Mouse (Mus musculus): ENCODE measurements at regions not wholly inside any gene's neighbourhood (a gene's known extent, or its start where the extent isn't known, plus 50 kb on each side); places are given as distances from the start of the nearest gene placed in this dataset.

DNA sequence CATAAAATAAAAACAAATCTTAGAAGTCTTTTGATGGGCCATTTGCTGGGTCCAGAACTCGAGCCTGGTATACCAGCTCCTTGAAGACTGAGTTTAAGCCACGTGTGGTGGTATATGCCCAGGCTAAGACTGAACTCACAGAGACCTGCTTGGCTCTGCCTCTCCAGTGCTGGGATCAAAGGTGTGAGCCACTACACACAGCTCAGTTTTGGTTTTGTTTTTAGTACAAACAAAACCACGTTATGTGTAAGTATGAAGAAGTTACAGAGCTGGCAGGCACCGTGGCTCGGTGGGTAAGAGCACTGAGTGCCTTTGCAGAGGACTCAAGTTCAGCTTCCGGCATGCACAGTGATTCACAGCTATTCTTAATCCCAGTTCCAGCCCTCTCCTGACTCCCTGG, 75.6 kb downstream of the Wdr5 start:
- no peak for DNase-seq (ENCODE audit: low spot score)

DNA sequence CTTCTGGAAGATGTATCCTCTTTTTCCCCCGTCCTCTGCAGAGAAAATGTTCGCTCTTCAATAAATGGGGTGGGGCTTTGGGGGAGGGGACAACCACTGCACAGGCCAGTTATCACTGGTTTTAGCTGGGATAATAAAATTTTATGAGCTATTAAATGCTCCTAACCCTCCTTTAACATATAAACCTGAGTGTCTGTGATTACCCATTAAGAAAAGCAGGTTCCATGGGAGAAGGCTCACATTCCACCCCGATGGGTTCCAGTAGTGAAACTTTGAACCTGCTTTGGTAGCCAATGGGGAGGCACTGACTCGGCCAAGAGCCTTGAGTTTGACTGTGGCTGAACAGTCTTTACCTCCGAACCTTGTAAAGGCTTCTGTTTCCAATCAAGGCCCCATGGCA, 76.7 kb downstream of the Wdr5 start:
- no peak for DNase-seq (ENCODE audit: low spot score)

DNA sequence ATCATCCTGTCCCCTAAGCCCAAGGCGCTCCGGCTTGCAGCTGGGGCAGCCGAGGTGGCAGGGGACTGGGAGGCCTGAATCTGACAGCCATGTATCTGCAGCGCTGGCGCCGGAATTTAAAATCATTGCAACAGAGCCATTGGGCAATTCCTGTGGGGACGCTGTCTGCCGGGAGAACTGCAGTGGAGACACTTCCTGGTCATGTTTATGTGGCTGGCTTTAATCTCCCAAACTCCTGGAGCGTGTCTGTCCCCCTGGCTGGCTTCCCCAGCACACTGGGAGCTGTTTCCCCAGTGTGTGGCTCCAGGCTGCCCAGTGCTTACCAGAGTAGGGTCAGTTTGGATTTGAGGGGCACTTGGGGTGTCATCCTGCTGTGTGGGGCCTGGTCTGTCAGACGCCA, 78.4 kb downstream of the Wdr5 start:
- DNase-seq (ENCODE audit: low spot score), result peak; percentile 65

DNA sequence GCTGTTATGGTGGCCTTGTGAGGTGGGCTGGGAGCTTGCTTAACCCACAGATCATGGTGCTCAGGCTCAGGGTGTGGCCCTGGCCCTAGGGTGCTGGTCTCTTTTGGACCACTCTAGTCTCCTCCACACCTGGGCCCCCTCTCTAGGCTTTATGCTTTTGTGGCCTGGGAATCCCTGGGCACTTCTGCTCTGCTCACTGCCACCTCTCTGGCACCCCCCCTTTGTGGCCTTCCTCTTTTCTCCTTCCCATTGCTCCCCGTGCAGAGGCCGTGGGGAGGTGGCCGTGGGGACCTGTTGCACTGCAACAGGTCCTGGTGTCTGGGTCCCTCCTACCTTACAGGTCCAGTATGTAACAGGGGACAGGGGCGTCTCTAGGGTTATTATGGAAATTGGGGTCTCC, 80.3 kb downstream of the Wdr5 start:
- DNase-seq (ENCODE audit: low spot score), result no peak

DNA sequence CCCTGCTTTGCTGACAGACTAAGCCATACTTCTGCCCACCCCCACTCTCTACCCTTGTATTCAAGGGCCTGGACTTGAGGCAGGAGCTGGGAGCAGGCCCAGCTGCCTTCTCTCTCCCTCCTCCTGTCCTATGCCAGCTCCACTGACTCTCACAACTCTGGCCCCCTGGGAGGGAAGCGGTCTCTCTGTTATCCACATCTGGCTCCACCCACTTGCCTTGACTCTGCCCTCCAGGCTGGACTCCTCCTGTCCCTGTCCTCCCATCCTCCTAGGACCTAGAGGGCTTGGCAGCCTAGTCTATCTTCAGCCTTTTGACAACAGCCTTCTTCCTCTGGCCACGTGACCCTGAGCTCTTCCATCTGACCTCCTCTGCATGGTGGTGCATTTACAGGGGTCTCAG, 80.0 kb upstream of the Rxra start:
- DNase-seq (ENCODE audit: low spot score), result peak; percentile 38

DNA sequence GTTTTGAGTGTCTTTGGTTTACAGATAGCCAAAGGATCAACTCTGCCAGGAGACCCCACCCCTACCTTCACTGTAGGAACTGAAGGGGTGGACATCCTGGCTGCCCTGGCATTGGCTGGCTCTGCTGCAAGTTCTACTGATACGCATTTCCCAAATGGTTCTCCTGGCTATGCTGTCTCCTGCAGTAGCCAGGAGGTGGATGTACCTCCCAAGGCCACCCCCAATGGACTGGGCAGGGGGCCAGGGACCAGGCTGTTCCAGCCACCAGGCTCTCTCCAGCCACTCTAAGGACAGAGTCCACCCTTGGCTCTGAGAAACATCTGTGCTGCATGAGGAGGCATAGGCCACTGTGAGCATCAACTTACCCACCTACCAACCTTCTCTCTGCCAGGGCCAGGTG, 79.3 kb upstream of the Rxra start:
- peak; percentile 61 for DNase-seq (ENCODE audit: low spot score)

DNA sequence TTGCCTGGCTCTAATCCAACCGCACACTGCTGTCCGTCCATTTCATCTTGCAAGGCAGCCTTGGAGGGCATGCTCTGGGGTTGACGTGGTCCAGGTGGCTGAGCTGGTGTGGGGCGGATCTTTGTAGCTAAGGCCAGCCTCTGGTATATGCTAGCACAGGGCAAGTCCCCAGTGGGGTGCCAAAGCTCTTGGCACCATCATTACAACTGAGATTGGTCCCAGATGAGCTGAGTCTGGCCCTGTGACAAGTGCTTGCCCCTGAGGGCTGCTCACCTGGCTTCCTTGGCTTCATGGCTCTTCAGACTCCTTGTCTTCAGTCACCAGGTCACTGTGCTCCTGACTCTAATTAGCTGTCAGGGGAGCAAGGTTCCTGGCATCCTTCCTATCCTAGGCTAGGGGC, 78.3 kb upstream of the Rxra start:
- no peak for DNase-seq (ENCODE audit: low spot score)

DNA sequence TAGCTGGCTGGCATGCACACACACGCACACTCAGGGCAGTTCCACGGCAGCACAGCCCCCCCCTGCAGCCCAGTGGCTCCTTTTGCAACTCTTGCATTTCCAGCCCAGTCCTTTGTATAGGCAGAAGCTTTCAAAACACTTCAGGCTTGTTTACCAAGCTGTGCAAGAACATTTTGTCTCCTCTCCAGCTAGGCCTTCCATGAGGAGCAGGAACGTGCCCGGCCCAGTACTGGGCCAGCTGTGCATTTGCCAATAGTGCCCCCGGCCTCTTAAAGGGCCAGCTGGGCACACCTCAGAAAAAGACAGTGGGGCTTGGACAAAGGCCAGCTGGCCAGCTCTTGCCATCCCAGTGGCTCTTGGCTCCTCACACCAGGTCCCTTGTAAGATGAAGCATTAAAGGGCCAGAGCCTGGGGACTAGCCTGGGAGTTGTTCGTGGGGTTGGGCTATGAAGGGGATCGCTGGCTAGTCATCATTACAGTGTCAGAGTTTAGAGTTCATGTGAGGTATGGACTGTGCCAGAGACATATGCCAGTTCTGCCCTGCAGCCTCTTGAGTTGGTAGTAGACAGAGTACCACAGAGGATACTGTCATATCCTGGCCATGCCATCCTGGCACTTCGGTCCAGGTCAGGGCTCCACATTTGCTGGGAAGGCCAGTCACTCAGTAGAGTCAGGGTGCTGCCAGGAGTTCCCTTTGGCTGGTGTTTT, 77.0 kb upstream of the Rxra start:
- peak; percentile 23 for DNase-seq (ENCODE audit: low spot score)

DNA sequence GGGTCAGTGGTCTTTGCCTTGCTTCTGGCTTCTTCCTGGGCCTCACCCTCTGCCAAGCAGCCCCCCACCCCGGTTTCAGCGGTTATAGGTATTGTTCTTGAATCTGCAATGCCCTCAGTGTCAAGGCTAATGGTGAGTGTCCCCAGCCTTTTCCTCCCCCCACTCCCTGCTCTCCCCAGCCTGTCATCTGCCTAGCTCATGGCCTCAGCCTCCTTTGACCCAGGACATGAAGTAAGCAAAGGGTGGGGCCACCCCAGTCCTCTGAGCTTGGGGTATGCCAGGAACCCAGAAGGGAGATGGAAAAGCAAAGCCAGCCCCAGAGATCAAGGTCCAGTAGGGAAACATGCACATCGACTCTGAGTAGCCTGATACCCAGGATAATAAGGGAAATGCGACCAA, 76.5 kb upstream of the Rxra start:
- DNase-seq (ENCODE audit: low spot score), result no peak

DNA sequence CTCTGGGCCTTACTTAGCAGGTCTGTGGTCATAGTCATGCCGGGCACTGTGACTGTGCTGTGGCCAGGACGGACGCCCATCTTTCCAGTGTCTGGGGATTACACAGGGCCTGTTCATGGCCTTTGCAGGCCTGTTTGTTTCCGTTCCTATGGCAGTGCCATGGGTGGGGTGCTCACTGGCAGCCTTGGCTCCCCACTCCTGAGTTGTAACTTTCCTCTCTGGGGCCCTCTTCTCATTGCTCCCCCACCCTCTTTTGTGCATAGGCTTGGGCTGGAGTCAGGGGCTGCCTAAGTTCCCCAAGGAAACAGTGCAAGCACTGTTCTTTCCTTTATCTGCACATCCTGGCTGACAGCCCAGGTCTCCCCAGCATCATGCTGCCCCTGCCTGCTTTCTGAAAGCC, 72.9 kb upstream of the Rxra start:
- DNase-seq (ENCODE audit: low spot score), result no peak

DNA sequence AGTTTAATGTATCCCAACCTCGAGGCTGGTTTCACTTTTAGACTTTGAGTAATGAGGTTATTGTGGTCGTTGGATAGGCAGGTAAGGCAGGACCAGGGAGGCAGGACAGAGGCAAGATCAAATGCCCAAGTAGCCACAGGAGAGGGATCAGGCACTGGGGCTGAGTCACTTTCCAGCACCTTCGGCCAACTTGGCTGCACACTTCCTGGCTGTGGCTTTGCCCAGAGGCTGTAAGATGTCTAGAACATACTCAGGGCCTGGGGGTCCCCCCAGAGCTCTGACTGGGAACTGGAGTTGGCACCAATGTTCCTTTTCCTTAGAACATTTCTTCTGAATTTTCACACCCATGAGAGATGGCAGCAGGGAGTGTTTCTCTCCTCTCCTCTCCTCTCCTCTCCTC, 71.7 kb upstream of the Rxra start:
- DNase-seq (ENCODE audit: low spot score), result no peak

DNA sequence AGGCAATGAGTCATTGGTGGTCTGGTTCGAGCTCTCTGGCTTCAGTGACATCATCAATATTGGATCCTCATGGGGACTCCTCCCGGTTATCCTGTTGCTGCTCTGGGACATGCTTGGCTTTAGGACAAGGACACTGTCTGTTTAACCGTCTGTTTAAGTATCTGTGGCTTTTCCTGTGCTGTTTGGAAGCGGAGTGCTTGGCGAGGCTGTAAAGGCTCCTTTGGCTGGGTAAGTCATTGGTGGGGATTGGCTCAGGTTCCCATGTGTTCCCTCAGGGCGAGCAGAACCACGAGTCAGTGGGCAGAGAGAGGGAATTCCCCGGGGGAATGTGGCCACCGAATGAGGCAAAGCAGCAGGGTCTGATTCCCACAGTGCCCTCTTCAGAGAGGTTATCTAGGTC, 69.4 kb upstream of the Rxra start:
- DNase-seq (ENCODE audit: low spot score), result no peak

DNA sequence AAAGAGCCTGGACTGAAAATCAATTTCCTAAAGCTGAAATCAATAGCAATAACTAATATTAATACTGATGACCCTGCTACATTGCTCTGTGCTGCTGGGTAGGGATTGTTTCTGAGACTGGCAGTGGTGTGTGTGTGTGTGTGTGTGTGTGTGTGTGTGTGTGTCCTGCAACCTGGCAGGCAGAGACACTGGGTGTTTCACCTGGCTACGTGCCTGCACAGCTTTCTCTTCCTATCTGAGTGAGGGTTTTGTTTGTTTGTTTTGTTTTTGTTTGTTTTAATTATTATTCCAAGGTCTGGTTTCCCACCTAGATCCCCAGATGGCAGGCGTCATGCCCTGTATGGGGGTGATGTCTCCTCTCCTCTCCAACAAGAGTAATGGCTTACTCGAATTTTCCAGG, 54.5 kb upstream of the Rxra start:
- DNase-seq (ENCODE audit: low spot score), result no peak

DNA sequence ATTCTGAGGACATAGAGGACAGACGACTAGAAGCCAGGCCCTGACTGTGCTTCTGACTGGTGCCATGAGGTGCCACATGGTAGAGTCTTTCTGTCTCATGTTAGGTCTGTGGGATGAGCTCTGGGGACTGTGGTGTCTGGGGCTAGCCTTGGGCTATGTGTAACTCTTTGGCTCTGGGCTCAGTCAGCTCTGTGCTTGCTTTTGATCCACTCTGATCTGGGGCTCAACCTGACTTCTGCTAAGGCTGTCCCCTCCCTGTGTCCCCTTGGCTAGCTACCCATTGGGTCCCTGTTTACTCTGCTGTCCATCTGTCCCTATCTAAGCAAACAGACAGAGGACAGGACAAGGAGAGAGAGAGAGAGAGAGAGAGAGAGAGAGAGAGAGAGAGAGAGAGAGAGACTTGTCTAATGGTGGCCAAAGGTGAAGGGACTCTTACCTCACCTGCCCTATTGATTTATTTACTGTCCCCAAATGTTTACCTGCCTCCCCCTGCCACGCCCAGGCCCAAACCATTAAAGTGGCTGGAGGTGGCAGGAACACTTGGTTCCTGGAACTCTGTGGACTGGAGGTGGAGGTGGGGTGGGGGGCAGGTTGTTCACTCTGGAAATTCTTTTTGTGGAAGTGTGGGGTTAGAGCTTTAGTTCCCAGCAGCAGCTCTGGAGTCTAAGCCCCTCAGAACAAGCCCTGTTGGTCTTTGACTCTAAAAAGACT, 51.4 kb upstream of the Rxra start:
- DNase-seq (ENCODE audit: low spot score), result no peak

Measured in heart, adult 8-10 months (tissue).